In the genomic region with DNA sequence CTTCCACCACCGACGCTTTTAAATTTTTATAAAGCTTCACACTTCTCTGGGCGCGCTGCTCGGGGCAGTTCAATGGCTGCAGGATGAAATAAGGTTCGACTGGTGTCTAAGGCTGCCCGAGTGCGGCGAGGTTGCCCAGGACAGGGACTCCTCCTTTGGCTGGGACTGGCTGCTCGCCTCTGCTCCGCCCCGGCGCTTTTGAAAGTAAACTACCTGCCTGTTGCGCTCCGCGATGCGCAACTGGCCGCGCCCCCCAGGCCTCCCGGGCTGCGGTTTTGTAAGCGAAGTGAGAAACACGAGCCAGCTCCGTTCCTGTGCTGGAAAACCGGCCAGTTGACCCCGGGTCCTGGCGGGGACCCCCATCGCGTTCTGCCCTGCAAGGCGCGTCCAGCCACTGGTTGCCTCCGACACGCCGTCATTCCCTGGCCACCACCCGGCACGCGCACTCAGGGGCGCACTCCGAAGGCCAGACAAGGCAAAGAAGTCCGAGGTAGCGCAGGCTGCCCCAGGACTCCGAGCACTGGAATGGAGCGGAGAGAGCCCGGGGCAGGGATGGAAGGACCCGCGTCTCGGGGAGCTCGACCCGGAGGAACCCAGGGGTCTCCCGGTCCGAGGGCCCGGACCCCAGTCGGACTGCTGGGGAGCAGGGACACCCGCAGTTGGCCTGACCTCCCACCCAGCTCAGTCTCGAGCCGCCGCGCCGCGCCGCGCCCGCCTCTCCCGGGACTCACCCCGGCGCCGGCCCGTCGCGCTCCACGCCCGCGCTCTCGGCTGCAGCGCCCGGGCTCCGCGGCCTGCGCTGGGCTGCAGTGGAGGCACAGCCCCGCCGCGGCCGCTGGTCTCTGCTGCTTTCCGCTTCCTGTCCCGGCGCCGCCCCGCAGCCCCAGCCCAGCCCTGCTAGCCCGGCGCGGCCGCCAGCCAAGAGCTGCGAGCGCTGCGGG, we compare ENCODE assay signal across 8 mouse cellular contexts. TPM values are rescaled to one million over a fixed set of nuclear protein-coding genes. Genes with fewer than 3 reads are reported as not detected.
DNase-seq lines count a peak whose midpoint lies in the region; ATAC-seq and TF ChIP-seq lines count a peak whose summit lies in the region.

Vangl1 (minus strand) TSS at position 913 of the 941 bp plus-strand sequence.

- H3K9me3 ChIP-seq in MEL (replicated peaks; ENCODE audit: insufficient read depth, low read length): no peaks in the 10 kb centered on the region
- no peaks in the 10 kb centered on the region for H3K9me3 ChIP-seq in forebrain, embryonic 13.5 days (replicated peaks)

- H3K4me2 ChIP-seq in forebrain, embryonic 13.5 days: peak within 1 kb of the TSS; percentile 97

- H3K27me3 ChIP-seq in MEL (ENCODE audit: control insufficient read depth in 1 of 2, insufficient read depth in 2 of 2, low read length in 2 of 2): no peaks in the 10 kb centered on the region
- H3K27me3 ChIP-seq in forebrain, embryonic 13.5 days: peaks cover 97% of the 10 kb centered on the region

- peak in 1 of 2 experiments; percentile 35; a peak in 1 of 4 replicates for TF ChIP-seq POLR2A in MEL (IDR thresholded peaks at IDR 0.05; ENCODE audit: control insufficient read depth in 1 of 2, insufficient read depth in 1 of 2, low read depth in 1 of 2, low read length in 2 of 2, poor library complexity in 1 of 2)
- TF ChIP-seq POLR2A in bone marrow, adult 2 months (IDR thresholded peaks at IDR 0.05; ENCODE audit: borderline replicate concordance, control insufficient read depth, low read depth, low read length): no peak

- H3K9ac ChIP-seq in MEL (ENCODE audit: control insufficient read depth, low read depth, low read length, poor library complexity, severe bottlenecking): peak within 1 kb of the TSS; percentile 35
- H3K9ac ChIP-seq in forebrain, embryonic 13.5 days: peak within 1 kb of the TSS; percentile 73

- no peak for TF ChIP-seq CTCF in MEL (IDR thresholded peaks at IDR 0.05 in 2 of 3, conservative IDR thresholded peaks at IDR 0.05 in 1 of 3; ENCODE audit: control insufficient read depth in 1 of 3, insufficient read depth in 1 of 3, low read depth in 2 of 3, low read length in 3 of 3, poor library complexity in 1 of 3, severe bottlenecking in 1 of 3)
- no peak for TF ChIP-seq CTCF in bone marrow, adult 2 months (IDR thresholded peaks at IDR 0.05; ENCODE audit: control insufficient read depth, insufficient read depth, low read length)

- H3K4me3 ChIP-seq in MEL (ENCODE audit: control insufficient read depth in 1 of 2, insufficient read depth in 1 of 2, low read depth in 2 of 2, low read length in 2 of 2): peak within 1 kb of the TSS; percentile 47 to 66
- no peak within 1 kb of the TSS for H3K4me3 ChIP-seq in bone marrow, adult 2 months (replicated peaks; ENCODE audit: control insufficient read depth, low read depth, low read length)
- H3K4me3 ChIP-seq in forebrain, embryonic 13.5 days: peak within 1 kb of the TSS; percentile 60

- TF ChIP-seq EP300 in MEL (IDR thresholded peaks at IDR 0.05; ENCODE audit: low read depth in 1 of 2, low read length in 2 of 2): no peak

- WGBS in bone marrow, adult 2 months: 2% methylated on average over 95 of the region's 95 CpGs
- WGBS in forebrain, embryonic 13.5 days: under 1% methylated on average over 68 of the region's 95 CpGs

- H3K79me2 ChIP-seq in MEL (ENCODE audit: control insufficient read depth, insufficient read depth, low read length, poor library complexity): no peaks in the 10 kb centered on the region

- no peak within 1 kb of the TSS for H3K27ac ChIP-seq in MEL (ENCODE audit: control insufficient read depth, low read depth, low read length)
- H3K27ac ChIP-seq in bone marrow, adult 2 months (ENCODE audit: control insufficient read depth, insufficient read depth, low read depth, low read length, poor library complexity): no peak within 1 kb of the TSS
- no peak within 1 kb of the TSS for H3K27ac ChIP-seq in forebrain, embryonic 13.5 days

- H3K4me1 ChIP-seq in MEL (ENCODE audit: control insufficient read depth in 1 of 2, insufficient read depth in 2 of 2, low read length in 2 of 2): no peaks in the 10 kb centered on the region
- no peaks in the 10 kb centered on the region for H3K4me1 ChIP-seq in bone marrow, adult 2 months (ENCODE audit: control insufficient read depth, insufficient read depth, low read length)
- H3K4me1 ChIP-seq in forebrain, embryonic 13.5 days: peaks cover 31% of the 10 kb centered on the region

- TF ChIP-seq RAD21 in MEL (IDR thresholded peaks at IDR 0.05; ENCODE audit: low read depth, low read length): no peak

- intact Hi-C loops in heart, postnatal 14 days (cut with DNase I): loop anchor here (5.0 kb wide), 1 partner anchor 37 kb away; no protein-coding TSS in a partner anchor

- peak; percentile 51 for DNase-seq in MEL (ENCODE audit: low read depth, low spot score)
- DNase-seq in heart, postnatal 14 days: peak; percentile 88 to 92
- peak; percentile 88 to 92 for DNase-seq in kidney, postnatal 4 days
- DNase-seq in lung, postnatal 14 days: peak; percentile 79
- peak; percentile 66 to 70 for DNase-seq in right cerebral cortex, postnatal 10 days (ENCODE audit: low spot score in 2 of 2)
- DNase-seq in thymus, postnatal 10 days (ENCODE audit: low spot score in 2 of 2): no peak

- no peaks in the 10 kb centered on the region for H3K36me3 ChIP-seq in MEL (ENCODE audit: control insufficient read depth in 1 of 2, insufficient read depth in 2 of 2, low read length in 2 of 2)
- no peaks in the 10 kb centered on the region for H3K36me3 ChIP-seq in forebrain, embryonic 13.5 days (ENCODE audit: poor library complexity, severe bottlenecking)

- peak; percentile 77 for ATAC-seq in forebrain, embryonic 13.5 days

TF ChIP-seq in MEL, 35 proteins besides CTCF, POLR2A, EP300 and RAD21:
- TF ChIP-seq GABPA (IDR thresholded peaks at IDR 0.05; ENCODE audit: low read depth, low read length): no peak
- TF ChIP-seq MYB (IDR thresholded peaks at IDR 0.05; ENCODE audit: low read depth, low read length): no peak
- TF ChIP-seq E2F4 (IDR thresholded peaks at IDR 0.05; ENCODE audit: borderline replicate concordance, low read depth, low read length): no peak
- TF ChIP-seq USF2 (IDR thresholded peaks at IDR 0.05; ENCODE audit: borderline replicate concordance in 1 of 2, insufficient read depth in 1 of 2, low read depth in 1 of 2, low read length in 2 of 2): no peak
- TF ChIP-seq HCFC1 (IDR thresholded peaks at IDR 0.05; ENCODE audit: low read depth, low read length): no peak
- TF ChIP-seq BHLHE40 (IDR thresholded peaks at IDR 0.05; ENCODE audit: borderline replicate concordance, low read depth, low read length): no peak
- no peak for TF ChIP-seq MAZ (IDR thresholded peaks at IDR 0.05; ENCODE audit: low read depth, low read length)
- TF ChIP-seq SIN3A (IDR thresholded peaks at IDR 0.05; ENCODE audit: low read length): no peak
- no peak for TF ChIP-seq MAFK (IDR thresholded peaks at IDR 0.05; ENCODE audit: borderline replicate concordance, low read depth, low read length)
- TF ChIP-seq NELFE (IDR thresholded peaks at IDR 0.05; ENCODE audit: low read depth, low read length): no peak
- TF ChIP-seq ZNF384 (IDR thresholded peaks at IDR 0.05; ENCODE audit: low read depth, low read length): no peak
- TF ChIP-seq MAX (IDR thresholded peaks at IDR 0.05; ENCODE audit: low read length): no peak
- no peak for TF ChIP-seq MEF2A (IDR thresholded peaks at IDR 0.05; ENCODE audit: extremely low read depth, insufficient replicate concordance, low read depth, low read length, poor library complexity, severe bottlenecking)
- no peak for TF ChIP-seq ETS1 (IDR thresholded peaks at IDR 0.05; ENCODE audit: low read depth, low read length)
- no peak for TF ChIP-seq RCOR1 (IDR thresholded peaks at IDR 0.05; ENCODE audit: low read depth, low read length)
- no peak for TF ChIP-seq CHD2 (IDR thresholded peaks at IDR 0.05; ENCODE audit: low read length)
- no peak for TF ChIP-seq CHD1 (IDR thresholded peaks at IDR 0.05; ENCODE audit: low read depth, low read length)
- no peak for TF ChIP-seq UBTF (IDR thresholded peaks at IDR 0.05; ENCODE audit: borderline replicate concordance, insufficient read depth, low read depth, low read length)
- TF ChIP-seq JUND (IDR thresholded peaks at IDR 0.05; ENCODE audit: low read depth, low read length): no peak

RNA-seq across cellular contexts. Expression of gene Vangl1, which starts in this region (rescaled TPM):
- 6.5 and 6.8 TPM in 2 replicates for total RNA-seq in MEL (2012; rRNA removed)
- polyA plus RNA-seq in MEL (2012; ENCODE audit: insufficient read depth in 1 of 2, insufficient read length in 2 of 2, low read depth in 1 of 2, low replicate concordance in 2 of 2, missing spikeins in 1 of 2): 10 to 100 TPM in 1 of 2 experiments, not detected in 1; 15.1 TPM
- 13.4 and 16.1 TPM in 2 replicates for polyA plus RNA-seq in bone marrow, adult 2 months (2011; ENCODE audit: insufficient read depth, insufficient read length, low replicate concordance, missing spikeins)
- 3.7 and 5.1 TPM in 2 replicates for polyA plus RNA-seq in forebrain, embryonic 13.5 days (2015; fragmentation: Nextera tagmentation; extraction: Ambion mirVana)
- 10 to 100 TPM; 19.0 to 20.0 TPM for total RNA-seq in heart, postnatal 14 days (2021)

Comparison
In these comparisons a context has a peak if more than half of its experiments do, and no peak if none do; other contexts are left out.
1. DNase-seq: peak in MEL (single experiment), heart, postnatal 14 days (2 of 2), kidney, postnatal 4 days (2 of 2), lung, postnatal 14 days (single experiment) and right cerebral cortex, postnatal 10 days (2 of 2); none in thymus, postnatal 10 days (0 of 2).